Mouse (Mus musculus) hindbrain, embryonic 14.5 days (tissue): ENCODE data around the gene Psenen. TPM values are rescaled to one million over a fixed set of nuclear protein-coding genes. Genes with fewer than 3 reads are reported as not detected.
A peak's percentile ranks its signal among the peaks of the same experiment; 100 is the strongest.

Experiments
- ATAC-seq: fragments of 200-750 bp; cut with Nextera tagmentation; 2 replicates; pipeline ENCODE4 v1.8.0; 2017; ENCODE audit warnings: moderate number of reproducible peaks, mild to moderate bottlenecking, moderate TSS enrichment, moderate library complexity; ENCODE audit not compliant: low FRiP score
- DNase-seq: peaks from one replicate; pipeline ENCODE4 v3.0.0-alpha.2; 2015; ENCODE audit warnings: low spot score
- H3K27ac ChIP-seq: fragments of 300-500 bp; sonication (generic); 2 replicates; pipeline ENCODE4 v1.5.1; 2014; ENCODE audit warnings: mild to moderate bottlenecking, moderate library complexity
- H3K27me3 ChIP-seq: fragments of 300-500 bp; sonication (generic); 2 replicates; pipeline ENCODE4 v1.6.1; 2014; ENCODE audit warnings: mild to moderate bottlenecking, low read length, mixed read lengths; ENCODE audit not compliant: control insufficient read depth, insufficient read depth
- H3K36me3 ChIP-seq: fragments of 300-500 bp; sonication (generic); replicated peaks from 2 replicates; pipeline ENCODE4 v1.6.1; 2014; ENCODE audit not compliant: control insufficient read depth, insufficient read depth
- H3K4me1 ChIP-seq: fragments of 300-500 bp; sonication (generic); replicated peaks from 2 replicates; pipeline ENCODE4 v1.6.1; 2014; ENCODE audit warnings: antibody characterized with exemption, low read length, mixed read lengths; ENCODE audit not compliant: control insufficient read depth, insufficient read depth
- H3K4me2 ChIP-seq: fragments of 300-500 bp; sonication (generic); replicated peaks from 2 replicates; pipeline ENCODE4 v1.6.1; 2014; ENCODE audit warnings: mild to moderate bottlenecking, moderate library complexity
- H3K4me3 ChIP-seq: fragments of 300-500 bp; sonication (generic); replicated peaks from 2 replicates; pipeline ENCODE4 v1.5.1; 2014; ENCODE audit warnings: mild to moderate bottlenecking, low read length
- H3K9ac ChIP-seq: fragments of 300-500 bp; sonication (generic); 2 replicates; pipeline ENCODE4 v1.6.1; 2014
- H3K9me3 ChIP-seq: fragments of 300-500 bp; sonication (generic); 2 replicates; pipeline ENCODE4 v1.6.1; 2016; ENCODE audit warnings: low read length; ENCODE audit not compliant: control insufficient read depth
- WGBS: fragments of 180-500 bp; shearing (Covaris S2); extraction: QIAGEN DNeasy Blood & Tissue Kit; methylation state at CpG from one replicate; pipeline ENCODE4 v1.1.7; 2014; 5-methylcytosine and 5-hydroxymethylcytosine counted together
- polyA plus RNA-seq: library from polyadenylated mRNA; unstranded; fragments of >200 nt; fragmentation: Nextera tagmentation; extraction: Ambion mirVana; gene quantifications from 2 replicates; pipeline ENCODE4 v1.2.1, GENCODE M21; 2014

Psenen gene
- polyA plus RNA-seq, 1 experiment from 2014 or later, result 118 TPM

DNA sequence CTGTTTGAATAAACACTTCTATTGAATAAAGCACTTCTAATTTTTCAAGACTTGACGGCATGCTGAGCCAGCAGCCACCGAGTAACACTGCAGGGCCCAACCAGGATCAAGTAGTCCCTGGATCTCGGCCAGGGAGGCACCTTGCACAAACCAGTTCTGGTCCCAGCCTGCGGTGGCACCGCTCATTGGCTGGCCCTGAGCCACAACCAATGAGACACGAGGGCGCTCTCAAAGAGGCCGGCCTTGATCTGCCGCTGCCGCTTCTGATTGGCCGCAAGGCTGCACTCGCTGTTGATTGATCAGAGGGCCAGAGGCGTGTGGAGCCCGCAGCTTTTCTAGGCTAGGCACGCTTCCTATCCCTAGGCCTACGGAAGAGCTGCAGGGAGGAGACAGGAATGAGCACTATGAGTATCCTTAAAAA is 36.5 kb upstream of the Psenen start:
- H3K27ac ChIP-seq, result peak overlapping the region; percentile 39; the same call in 1 of the 2 replicates
- H3K27me3 ChIP-seq, result no peaks in the 10 kb centered on the region
- peaks cover 8% of the 10 kb centered on the region; the same call in 1 of the 2 replicates for H3K4me1 ChIP-seq
- peak overlapping the region; percentile 48 for H3K4me2 ChIP-seq
- DNase-seq, result peak; percentile 92
- ATAC-seq, result peak; percentile 98
- no peaks in the 10 kb centered on the region for H3K36me3 ChIP-seq
- no peak overlapping the region for H3K4me3 ChIP-seq
- H3K9me3 ChIP-seq, result no peaks in the 10 kb centered on the region
- no peak overlapping the region for H3K9ac ChIP-seq
- WGBS, result 2% methylated on average over 16 of the region's 16 CpGs

- Histone ChIP-seq H3K4me3 (no peak within 1 kb of the TSS), H3K27me3 (no peaks in the 10 kb centered on the region), H3K4me1 (peaks cover 8% of the 10 kb centered on the region; the same call in 1 of the 2 replicates), H3K9ac (no peak within 1 kb of the TSS), H3K27ac (peak within 1 kb of the TSS; percentile 39; the same call in 1 of the 2 replicates), H3K9me3 (no peaks in the 10 kb centered on the region), H3K4me2 (peak within 1 kb of the TSS; percentile 48), H3K36me3 (no peaks in the 10 kb centered on the region)
- 95% methylated on average over 12 of the region's 12 CpGs for WGBS
- DNase-seq (no peak), ATAC-seq (no peak)
These were observed 35.4 kb upstream of the Psenen start, which contains the start of gene Zbtb32 for GRCm38 (mm10) chr7:30598786-30599185. TSS of gene Zbtb32 (minus strand) at chr7:30598909.

DNA sequence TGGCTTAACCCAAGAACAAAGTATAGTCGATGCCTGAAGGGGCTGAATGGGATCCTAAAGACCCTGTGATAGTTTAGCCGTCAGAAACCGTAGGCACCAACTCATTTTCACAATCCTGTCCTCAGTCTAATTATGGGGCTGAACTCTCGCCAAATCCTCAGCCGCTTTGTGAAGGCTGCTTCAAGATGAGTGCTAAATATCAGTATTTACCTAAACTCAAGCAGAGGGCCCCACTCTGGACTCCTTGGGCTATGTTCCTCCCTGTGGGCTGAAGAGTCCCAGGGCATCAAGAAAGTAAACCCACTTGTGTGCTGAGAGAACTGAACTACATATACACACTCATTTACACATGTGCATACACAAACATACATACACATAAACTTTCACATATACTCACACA is 33.4 kb upstream of the Psenen start:
- H3K4me1 ChIP-seq, result peaks cover 8% of the 10 kb centered on the region; the same call in 1 of the 2 replicates
- no peaks in the 10 kb centered on the region for H3K9me3 ChIP-seq
- H3K4me2 ChIP-seq, result no peak overlapping the region
- H3K4me3 ChIP-seq, result no peak overlapping the region
- H3K36me3 ChIP-seq, result no peaks in the 10 kb centered on the region
- H3K27ac ChIP-seq, result no peak overlapping the region
- 81% methylated on average over 5 of the region's 5 CpGs for WGBS
- DNase-seq (no peak), ATAC-seq (no peak)
- H3K27me3 ChIP-seq, result no peaks in the 10 kb centered on the region
- H3K9ac ChIP-seq, result no peak overlapping the region

GRCm38 (mm10) chr7:30596093-30596492 is 32.7 kb upstream of the Psenen start:
- DNase-seq, result no peak
- Histone ChIP-seq H3K36me3 (no peaks in the 10 kb centered on the region), H3K9ac (no peak overlapping the region), H3K27me3 (no peaks in the 10 kb centered on the region), H3K4me2 (no peak overlapping the region), H3K4me1 (peaks cover 8% of the 10 kb centered on the region; the same call in 1 of the 2 replicates), H3K4me3 (no peak overlapping the region), H3K27ac (no peak overlapping the region), H3K9me3 (no peaks in the 10 kb centered on the region)
- ATAC-seq, result no peak
- WGBS, result 85% methylated on average over 5 of the region's 5 CpGs

- Histone ChIP-seq H3K4me1 (peaks cover 2% of the 10 kb centered on the region; the same call in 1 of the 2 replicates), H3K4me3 (no peak overlapping the region), H3K36me3 (no peaks in the 10 kb centered on the region), H3K27ac (no peak overlapping the region), H3K27me3 (no peaks in the 10 kb centered on the region), H3K4me2 (no peak overlapping the region), H3K9me3 (no peaks in the 10 kb centered on the region), H3K9ac (no peak overlapping the region)
- no peak for ATAC-seq
- DNase-seq, result no peak
- WGBS, result 69% methylated on average over 4 of the region's 4 CpGs
These were observed 31.1 kb upstream of the Psenen start for GRCm38 (mm10) chr7:30594510-30595024.

DNA sequence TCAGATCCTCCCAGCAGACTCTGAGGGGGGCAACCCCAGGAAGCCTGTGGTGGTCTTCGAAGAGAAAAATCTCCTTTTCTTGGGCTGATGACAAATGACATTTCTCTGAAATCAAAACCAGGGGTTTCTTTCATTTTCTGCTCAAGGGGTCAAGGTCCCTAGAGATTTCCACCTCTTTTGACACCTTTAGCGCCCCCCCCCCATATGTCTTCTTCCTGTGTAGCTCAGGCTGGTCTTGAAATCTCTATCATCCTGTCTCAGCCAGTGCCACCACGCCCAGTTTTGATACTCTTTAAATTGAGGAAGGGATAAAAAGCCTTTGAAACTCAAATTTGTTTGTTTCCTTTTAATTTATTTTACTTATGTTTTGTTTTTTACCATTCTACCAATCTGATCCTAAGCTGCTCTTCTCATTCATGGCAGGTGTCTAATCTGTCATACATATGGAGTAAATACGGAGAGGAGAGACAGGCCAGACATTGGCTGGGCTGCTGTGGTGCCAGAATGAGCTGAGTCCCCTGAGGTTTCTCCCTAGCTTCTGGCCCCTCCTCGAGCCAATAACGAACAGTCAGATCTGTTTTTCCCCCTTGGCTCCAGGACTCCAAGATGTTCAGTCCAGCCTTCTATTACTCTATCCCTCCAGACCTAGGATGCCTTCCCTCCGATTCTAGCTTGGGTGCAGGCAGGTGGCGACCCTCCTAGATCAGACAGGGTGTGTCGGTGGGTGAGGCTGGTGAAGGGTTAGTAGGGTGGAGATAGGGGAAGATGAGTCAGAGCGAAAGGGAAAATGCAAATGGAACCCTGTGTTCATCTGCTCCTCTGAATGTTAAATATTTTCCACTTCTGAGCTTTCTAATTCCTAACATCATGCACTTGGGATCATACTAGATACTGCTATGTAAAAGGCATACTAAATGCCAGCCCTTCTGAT is 30.4 kb upstream of the Psenen start:
- no peak overlapping the region for H3K9ac ChIP-seq
- WGBS, result 69% methylated on average over 10 of the region's 10 CpGs
- H3K36me3 ChIP-seq, result no peaks in the 10 kb centered on the region
- DNase-seq (no peak), ATAC-seq (no peak)
- no peaks in the 10 kb centered on the region for H3K9me3 ChIP-seq
- H3K4me3 ChIP-seq, result no peak overlapping the region
- H3K27me3 ChIP-seq, result no peaks in the 10 kb centered on the region
- no peak overlapping the region for H3K4me2 ChIP-seq
- H3K4me1 ChIP-seq, result no peaks in the 10 kb centered on the region; the same call in 1 of the 2 replicates
- H3K27ac ChIP-seq, result no peak overlapping the region

GRCm38 (mm10) chr7:30592772-30593423 is 29.5 kb upstream of the Psenen start:
- no peak overlapping the region for H3K4me2 ChIP-seq
- H3K4me1 ChIP-seq, result no peaks in the 10 kb centered on the region; the same call in 1 of the 2 replicates
- H3K36me3 ChIP-seq, result no peaks in the 10 kb centered on the region
- H3K27me3 ChIP-seq, result no peaks in the 10 kb centered on the region
- H3K4me3 ChIP-seq, result no peak overlapping the region
- DNase-seq (no peak), ATAC-seq (no peak)
- no peak overlapping the region for H3K9ac ChIP-seq
- H3K27ac ChIP-seq, result no peak overlapping the region
- no peaks in the 10 kb centered on the region for H3K9me3 ChIP-seq
- 58% methylated on average over 5 of the region's 5 CpGs for WGBS

GRCm38 (mm10) chr7:30591605-30591951 is 28.2 kb upstream of the Psenen start:
- 32% methylated on average over 4 of the region's 4 CpGs for WGBS
- H3K9ac ChIP-seq, result no peak overlapping the region
- no peak overlapping the region for H3K27ac ChIP-seq

More at GRCm38 (mm10) chr7:30591605-30591951, 28.2 kb upstream of the Psenen start:
- DNase-seq (no peak), ATAC-seq (no peak)
- H3K4me1 ChIP-seq, result peaks cover 9% of the 10 kb centered on the region
- H3K4me2 ChIP-seq, result no peak overlapping the region
- H3K36me3 ChIP-seq, result peaks cover 3% of the 10 kb centered on the region; the same call in 1 of the 2 replicates
- H3K4me3 ChIP-seq, result no peak overlapping the region
- no peaks in the 10 kb centered on the region for H3K27me3 ChIP-seq
- H3K9me3 ChIP-seq, result no peaks in the 10 kb centered on the region
